Mouse (Mus musculus): Measurements from ENCODE around the gene Gm21094.
"Not testable (repeated sequence)": the region's sequence is repeated elsewhere in the genome, so short reads cannot be mapped to it uniquely, and the experiment has no call there.

Gene Gm21094

DNA sequence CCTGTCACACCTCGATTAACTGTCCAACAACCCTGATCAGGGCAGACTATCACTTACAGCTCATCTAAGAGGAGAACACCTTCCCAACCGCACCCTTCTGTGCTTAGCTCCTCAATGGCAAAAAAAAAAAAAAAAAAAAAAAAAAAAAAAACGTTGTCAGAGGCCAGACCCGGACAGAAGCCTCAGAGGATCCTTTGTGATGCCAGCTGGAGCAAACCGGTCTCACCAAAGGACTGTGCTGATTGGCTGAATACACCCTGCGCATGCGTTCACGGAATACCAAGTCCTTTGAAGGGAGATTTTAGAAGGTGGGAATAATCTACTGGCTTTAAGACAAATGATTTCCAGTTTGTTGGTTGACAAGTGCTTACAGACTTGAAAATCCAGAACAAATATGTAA is at the start of gene Gm21094:
Gene Gm21094, minus strand, starts transcription at position 101 of the 400 bp plus-strand sequence.
- not testable (repeated sequence) for DNase-seq
